Mouse (Mus musculus): ENCODE data around the gene Dhx36.

The Dhx36 gene

GRCm38 (mm10) chr3:62418387-62419138 lies 88.2 kb downstream of the Dhx36 start:
- no peak for DNase-seq

Data from cerebellum, postnatal 14 days (tissue).